Mouse (Mus musculus): ENCODE results near the gene Timm23. TPM values are rescaled to one million over a fixed set of nuclear protein-coding genes. Genes with fewer than 3 reads are reported as not detected.
"Not testable (repeated sequence)": the region's sequence is repeated elsewhere in the genome, so short reads cannot be mapped to it uniquely, and the experiment has no call there.

Timm23 gene
- polyA plus RNA-seq, 1 experiment = 35.2 TPM

GRCm38 (mm10) chr14:32190627-32191391, 10.9 kb downstream of the Timm23 start:
- no peaks in the 10 kb centered on the region for H3K4me1 ChIP-seq (ENCODE audit: control insufficient read depth, insufficient read depth, low read length)
- H3K4me3 ChIP-seq (ENCODE audit: insufficient read depth, low read length) = no peak overlapping the region
- no peak for TF ChIP-seq CTCF (IDR thresholded peaks at IDR 0.05; ENCODE audit: low read depth, low read length)
- TF ChIP-seq POLR2A (IDR thresholded peaks at IDR 0.05; ENCODE audit: borderline replicate concordance, low read depth, low read length) = no peak
- no peak overlapping the region for H3K27ac ChIP-seq (ENCODE audit: insufficient read depth, low read depth, low read length)

- peaks cover 3% of the 10 kb centered on the region for H3K4me1 ChIP-seq (ENCODE audit: control insufficient read depth, insufficient read depth, low read length)
- TF ChIP-seq POLR2A (IDR thresholded peaks at IDR 0.05; ENCODE audit: borderline replicate concordance, low read depth, low read length) (no peak), CTCF (IDR thresholded peaks at IDR 0.05; ENCODE audit: low read depth, low read length) (no peak)
- no peak overlapping the region for H3K27ac ChIP-seq (ENCODE audit: insufficient read depth, low read depth, low read length)
- H3K4me3 ChIP-seq (ENCODE audit: insufficient read depth, low read length) = no peak overlapping the region
Measured at GRCm38 (mm10) chr14:32183846-32184245, 17.9 kb downstream of the Timm23 start.

GRCm38 (mm10) chr14:32180861-32181260, 20.8 kb downstream of the Timm23 start:
- Histone ChIP-seq H3K4me1 (ENCODE audit: control insufficient read depth, insufficient read depth, low read length) (peaks cover 3% of the 10 kb centered on the region), H3K4me3 (ENCODE audit: insufficient read depth, low read length) (no peak overlapping the region), H3K27ac (ENCODE audit: insufficient read depth, low read depth, low read length) (no peak overlapping the region)
- TF ChIP-seq POLR2A (IDR thresholded peaks at IDR 0.05; ENCODE audit: borderline replicate concordance, low read depth, low read length) (no peak), CTCF (IDR thresholded peaks at IDR 0.05; ENCODE audit: low read depth, low read length) (no peak)

GRCm38 (mm10) chr14:32179393-32180195, 22.1 kb downstream of the Timm23 start:
- Histone ChIP-seq H3K4me3 (ENCODE audit: insufficient read depth, low read length) (no peak overlapping the region), H3K27ac (ENCODE audit: insufficient read depth, low read depth, low read length) (no peak overlapping the region)
- TF ChIP-seq CTCF (IDR thresholded peaks at IDR 0.05; ENCODE audit: low read depth, low read length) = no peak

GRCm38 (mm10) chr14:32176590-32176989, 25.1 kb downstream of the Timm23 start:
- H3K4me3 ChIP-seq (ENCODE audit: insufficient read depth, low read length); H3K27ac ChIP-seq (ENCODE audit: insufficient read depth, low read depth, low read length): not testable (repeated sequence)
- H3K4me1 ChIP-seq (ENCODE audit: control insufficient read depth, insufficient read depth, low read length) = peaks cover 18% of the 10 kb centered on the region

More at GRCm38 (mm10) chr14:32179393-32180195, 22.1 kb downstream of the Timm23 start:
- H3K4me1 ChIP-seq (ENCODE audit: control insufficient read depth, insufficient read depth, low read length) = peaks cover 9% of the 10 kb centered on the region

- Histone ChIP-seq H3K27ac (ENCODE audit: insufficient read depth, low read depth, low read length) (no peak overlapping the region), H3K4me1 (ENCODE audit: control insufficient read depth, insufficient read depth, low read length) (peaks cover 26% of the 10 kb centered on the region), H3K4me3 (ENCODE audit: insufficient read depth, low read length) (no peak overlapping the region)
- TF ChIP-seq CTCF (IDR thresholded peaks at IDR 0.05; ENCODE audit: low read depth, low read length) = no peak
- no peak for TF ChIP-seq POLR2A (IDR thresholded peaks at IDR 0.05; ENCODE audit: borderline replicate concordance, low read depth, low read length)
Measured at GRCm38 (mm10) chr14:32175310-32175709, 26.4 kb downstream of the Timm23 start.

- H3K4me3 ChIP-seq (ENCODE audit: insufficient read depth, low read length) = no peak overlapping the region
- peak overlapping the region; percentile 92 for H3K27ac ChIP-seq (ENCODE audit: insufficient read depth, low read depth, low read length)
- H3K4me1 ChIP-seq (ENCODE audit: control insufficient read depth, insufficient read depth, low read length) = peaks cover 39% of the 10 kb centered on the region
- TF ChIP-seq CTCF (IDR thresholded peaks at IDR 0.05; ENCODE audit: low read depth, low read length) (no peak), POLR2A (IDR thresholded peaks at IDR 0.05; ENCODE audit: borderline replicate concordance, low read depth, low read length) (no peak)
Measured at GRCm38 (mm10) chr14:32170137-32170536, 31.6 kb downstream of the Timm23 start.

GRCm38 (mm10) chr14:32168653-32169231, 33.0 kb downstream of the Timm23 start:
- TF ChIP-seq CTCF (IDR thresholded peaks at IDR 0.05; ENCODE audit: low read depth, low read length) (no peak), POLR2A (IDR thresholded peaks at IDR 0.05; ENCODE audit: borderline replicate concordance, low read depth, low read length) (no peak)
- peaks cover 43% of the 10 kb centered on the region for H3K4me1 ChIP-seq (ENCODE audit: control insufficient read depth, insufficient read depth, low read length)
- peak overlapping the region; percentile 97 for H3K27ac ChIP-seq (ENCODE audit: insufficient read depth, low read depth, low read length)
- peak overlapping the region; percentile 48 for H3K4me3 ChIP-seq (ENCODE audit: insufficient read depth, low read length)

GRCm38 (mm10) chr14:32167326-32167725, 34.4 kb downstream of the Timm23 start:
- Histone ChIP-seq H3K4me1 (ENCODE audit: control insufficient read depth, insufficient read depth, low read length) (peaks cover 46% of the 10 kb centered on the region), H3K4me3 (ENCODE audit: insufficient read depth, low read length) (peak overlapping the region; percentile 62), H3K27ac (ENCODE audit: insufficient read depth, low read depth, low read length) (peak overlapping the region; percentile 97)
- TF ChIP-seq CTCF (IDR thresholded peaks at IDR 0.05; ENCODE audit: low read depth, low read length) (no peak), POLR2A (IDR thresholded peaks at IDR 0.05; ENCODE audit: borderline replicate concordance, low read depth, low read length) (no peak)

GRCm38 (mm10) chr14:32166840-32167239, 34.9 kb downstream of the Timm23 start:
- peaks cover 51% of the 10 kb centered on the region for H3K4me1 ChIP-seq (ENCODE audit: control insufficient read depth, insufficient read depth, low read length)
- TF ChIP-seq POLR2A (IDR thresholded peaks at IDR 0.05; ENCODE audit: borderline replicate concordance, low read depth, low read length) (no peak), CTCF (IDR thresholded peaks at IDR 0.05; ENCODE audit: low read depth, low read length) (no peak)
- H3K27ac ChIP-seq (ENCODE audit: insufficient read depth, low read depth, low read length) = peak overlapping the region; percentile 97
- H3K4me3 ChIP-seq (ENCODE audit: insufficient read depth, low read length) = peak overlapping the region; percentile 62
